Mouse (Mus musculus) kidney, adult 2 months (tissue): ENCODE measurements at regions not wholly inside any gene's neighbourhood (a gene's known extent, or its start where the extent isn't known, plus 50 kb on each side); places are given as distances from the start of the nearest gene placed in this dataset.

Experiments
- CTCF ChIP-seq: fragments of 200-500 bp; conservative IDR thresholded peaks from 2 replicates; pipeline ENCODE4 v1.5.1; 2011; ENCODE audit warnings: low read depth, mild to moderate bottlenecking, control low read depth, low read length, moderate library complexity, mixed read lengths; ENCODE audit not compliant: insufficient read depth, insufficient read length
- POLR2A ChIP-seq: fragments of 200-500 bp; IDR thresholded peaks from one replicate; pipeline ENCODE4 v1.6.1; 2011; ENCODE audit warnings: low read depth, low read length, control low read depth

- no peak for TF ChIP-seq CTCF
- TF ChIP-seq POLR2A, result no peak
These were observed 115.9 kb downstream of the Cd24a start for GRCm38 (mm10) chr10:43693974-43694373.
